Mouse (Mus musculus) liver, embryonic 15.5 days (tissue): ENCODE data around the gene Ano1. TPM values are rescaled to one million over a fixed set of nuclear protein-coding genes. Genes with fewer than 3 reads are reported as not detected.

Source experiments
- ATAC-seq: fragments of 200-750 bp; cut with Nextera tagmentation; 2 replicates; pipeline ENCODE4 v1.8.0; 2017; ENCODE audit warnings: moderate number of reproducible peaks, mild to moderate bottlenecking, moderate library complexity; ENCODE audit not compliant: insufficient read depth
- H3K27ac ChIP-seq: fragments of 300-500 bp; sonication (generic); replicated peaks from 2 replicates; pipeline ENCODE4 v1.5.1; 2015; ENCODE audit warnings: mild to moderate bottlenecking, inconsistent platforms
- H3K27me3 ChIP-seq: fragments of 300-500 bp; sonication (generic); 2 replicates; pipeline ENCODE4 v1.6.1; 2015; ENCODE audit warnings: mild to moderate bottlenecking, inconsistent platforms
- H3K36me3 ChIP-seq: fragments of 300-500 bp; sonication (generic); replicated peaks from 2 replicates; pipeline ENCODE4 v1.6.1; 2015; ENCODE audit warnings: moderate library complexity, mild to moderate bottlenecking, inconsistent platforms
- H3K4me1 ChIP-seq: fragments of 300-500 bp; sonication (generic); replicated peaks from 2 replicates; pipeline ENCODE4 v1.6.1; 2015; ENCODE audit warnings: inconsistent platforms
- H3K4me2 ChIP-seq: fragments of 300-500 bp; sonication (generic); 2 replicates; pipeline ENCODE4 v1.6.1; 2015; ENCODE audit warnings: moderate library complexity, mild to moderate bottlenecking, inconsistent platforms
- H3K4me3 ChIP-seq: fragments of 300-500 bp; sonication (generic); replicated peaks from 2 replicates; pipeline ENCODE4 v1.5.1; 2015; ENCODE audit warnings: mild to moderate bottlenecking, inconsistent platforms
- H3K9ac ChIP-seq: fragments of 300-500 bp; sonication (generic); 2 replicates; pipeline ENCODE4 v1.6.1; 2015; ENCODE audit warnings: moderate library complexity, mild to moderate bottlenecking, inconsistent platforms
- H3K9me3 ChIP-seq: fragments of 300-500 bp; sonication (generic); replicated peaks from 2 replicates; pipeline ENCODE4 v1.6.1; 2016; ENCODE audit warnings: inconsistent platforms
- WGBS: fragments of 180-500 bp; shearing (Covaris S2); methylation state at CpG from one replicate; pipeline ENCODE4 v1.1.7; 2015; ENCODE audit warnings: mixed read lengths; ENCODE audit not compliant: insufficient replicate concordance; 5-methylcytosine and 5-hydroxymethylcytosine counted together
- polyA plus RNA-seq: library from polyadenylated mRNA; unstranded; fragments of >200 nt; fragmentation: Nextera tagmentation; extraction: Ambion mirVana; gene quantifications from 2 replicates; pipeline ENCODE4 v1.2.1, GENCODE M21; 2015

Ano1 gene
- polyA plus RNA-seq, 1 experiment from 2014 or later = 1.4 TPM

GRCm38 (mm10) chr7:144696764-144697704 lies 54.7 kb downstream of the Ano1 start:
- no peaks in the 10 kb centered on the region for H3K4me1 ChIP-seq
- no peaks in the 10 kb centered on the region for H3K9me3 ChIP-seq
- no peaks in the 10 kb centered on the region for H3K36me3 ChIP-seq
- no peaks in the 10 kb centered on the region for H3K27me3 ChIP-seq
- WGBS = 57% methylated on average over 7 of the region's 7 CpGs
- H3K4me3 ChIP-seq = no peak overlapping the region
- no peak for ATAC-seq
- H3K9ac ChIP-seq = no peak overlapping the region
- no peak overlapping the region for H3K27ac ChIP-seq
- H3K4me2 ChIP-seq = no peak overlapping the region

- Histone ChIP-seq H3K27me3 (peaks cover 5% of the 10 kb centered on the region; the same call in 1 of the 2 replicates), H3K36me3 (no peaks in the 10 kb centered on the region), H3K9me3 (no peaks in the 10 kb centered on the region), H3K9ac (no peak overlapping the region), H3K27ac (no peak overlapping the region), H3K4me3 (no peak overlapping the region), H3K4me2 (no peak overlapping the region), H3K4me1 (no peaks in the 10 kb centered on the region)
- WGBS = 25% methylated on average over 2 of the region's 2 CpGs
- no peak for ATAC-seq
Measured at GRCm38 (mm10) chr7:144689855-144690254, 61.9 kb downstream of the Ano1 start.

GRCm38 (mm10) chr7:144689136-144689535 lies 62.6 kb downstream of the Ano1 start:
- Histone ChIP-seq H3K27me3 (peaks cover 5% of the 10 kb centered on the region; the same call in 1 of the 2 replicates), H3K9ac (no peak overlapping the region), H3K9me3 (no peaks in the 10 kb centered on the region), H3K36me3 (no peaks in the 10 kb centered on the region), H3K27ac (no peak overlapping the region), H3K4me3 (no peak overlapping the region), H3K4me1 (no peaks in the 10 kb centered on the region), H3K4me2 (no peak overlapping the region)
- no peak for ATAC-seq
- 48% methylated on average over 7 of the region's 7 CpGs for WGBS

GRCm38 (mm10) chr7:144687663-144688381 lies 64.0 kb downstream of the Ano1 start:
- ATAC-seq = no peak
- Histone ChIP-seq H3K27ac (no peak overlapping the region), H3K27me3 (peaks cover 5% of the 10 kb centered on the region; the same call in 1 of the 2 replicates), H3K4me2 (no peak overlapping the region), H3K9me3 (no peaks in the 10 kb centered on the region), H3K36me3 (no peaks in the 10 kb centered on the region), H3K9ac (no peak overlapping the region), H3K4me1 (no peaks in the 10 kb centered on the region), H3K4me3 (no peak overlapping the region)
- WGBS = 56% methylated on average over 2 of the region's 2 CpGs

GRCm38 (mm10) chr7:144684947-144685346 lies 66.8 kb downstream of the Ano1 start:
- Histone ChIP-seq H3K4me2 (no peak overlapping the region), H3K4me3 (no peak overlapping the region), H3K9me3 (no peaks in the 10 kb centered on the region), H3K27ac (no peak overlapping the region), H3K27me3 (peaks cover 11% of the 10 kb centered on the region), H3K4me1 (no peaks in the 10 kb centered on the region), H3K9ac (no peak overlapping the region), H3K36me3 (no peaks in the 10 kb centered on the region)
- no peak for ATAC-seq
- WGBS = 48% methylated on average over 4 of the region's 4 CpGs

- H3K27ac ChIP-seq = no peak overlapping the region
- no peak for ATAC-seq
- H3K9me3 ChIP-seq = no peaks in the 10 kb centered on the region
- no peak overlapping the region for H3K4me3 ChIP-seq
- H3K27me3 ChIP-seq = peaks cover 16% of the 10 kb centered on the region
- H3K9ac ChIP-seq = no peak overlapping the region
- H3K36me3 ChIP-seq = no peaks in the 10 kb centered on the region
- no peak overlapping the region for H3K4me2 ChIP-seq
- 14% methylated on average over 5 of the region's 5 CpGs for WGBS
- no peaks in the 10 kb centered on the region for H3K4me1 ChIP-seq
Measured at GRCm38 (mm10) chr7:144684467-144684866, 67.3 kb downstream of the Ano1 start.

GRCm38 (mm10) chr7:144680096-144680495 lies 71.7 kb downstream of the Ano1 start:
- H3K27ac ChIP-seq = no peak overlapping the region
- H3K36me3 ChIP-seq = no peaks in the 10 kb centered on the region
- no peak overlapping the region for H3K4me2 ChIP-seq
- H3K9me3 ChIP-seq = no peaks in the 10 kb centered on the region
- 65% methylated on average over 5 of the region's 5 CpGs for WGBS
- no peak for ATAC-seq
- no peak overlapping the region for H3K9ac ChIP-seq
- H3K4me3 ChIP-seq = no peak overlapping the region
- no peaks in the 10 kb centered on the region for H3K4me1 ChIP-seq
- H3K27me3 ChIP-seq = peaks cover 48% of the 10 kb centered on the region

GRCm38 (mm10) chr7:144678241-144679030 lies 73.3 kb downstream of the Ano1 start:
- Histone ChIP-seq H3K4me1 (no peaks in the 10 kb centered on the region), H3K27ac (no peak overlapping the region), H3K9me3 (no peaks in the 10 kb centered on the region), H3K4me3 (peak overlapping the region; percentile 8; the same call in 1 of the 2 replicates), H3K9ac (no peak overlapping the region), H3K27me3 (peaks cover 48% of the 10 kb centered on the region), H3K36me3 (no peaks in the 10 kb centered on the region), H3K4me2 (peak overlapping the region; percentile 38)
- WGBS = 8% methylated on average over 68 of the region's 68 CpGs
- no peak for ATAC-seq

- no peak overlapping the region for H3K9ac ChIP-seq
- no peaks in the 10 kb centered on the region for H3K9me3 ChIP-seq
- H3K36me3 ChIP-seq = no peaks in the 10 kb centered on the region
- 41% methylated on average over 12 of the region's 12 CpGs for WGBS
- no peak for ATAC-seq
- no peak overlapping the region for H3K4me3 ChIP-seq
- peaks cover 48% of the 10 kb centered on the region for H3K27me3 ChIP-seq
- H3K4me2 ChIP-seq = no peak overlapping the region
- H3K27ac ChIP-seq = no peak overlapping the region
- no peaks in the 10 kb centered on the region for H3K4me1 ChIP-seq
Measured at GRCm38 (mm10) chr7:144677341-144678086, 74.3 kb downstream of the Ano1 start.

GRCm38 (mm10) chr7:144675632-144676031 lies 76.1 kb downstream of the Ano1 start:
- no peak overlapping the region for H3K9ac ChIP-seq
- no peaks in the 10 kb centered on the region for H3K9me3 ChIP-seq
- peaks cover 44% of the 10 kb centered on the region for H3K27me3 ChIP-seq
- no peak overlapping the region for H3K4me2 ChIP-seq
- no peaks in the 10 kb centered on the region for H3K36me3 ChIP-seq
- no peak overlapping the region for H3K27ac ChIP-seq
- no peaks in the 10 kb centered on the region for H3K4me1 ChIP-seq
- no peak overlapping the region for H3K4me3 ChIP-seq
- ATAC-seq = no peak
- 86% methylated on average over 8 of the region's 8 CpGs for WGBS
